Mouse (Mus musculus) MEL (cell line): ENCODE measurements around the gene Cd207. TPM values are rescaled to one million over a fixed set of nuclear protein-coding genes. Genes with fewer than 3 reads are reported as not detected.

Source experiments
- DNase-seq: peaks from one replicate; pipeline ENCODE4 v3.0.0; 2011; ENCODE audit warnings: low read depth, low spot score
- H3K27ac ChIP-seq: 2 replicates; pipeline ENCODE4 v1.5.1; 2012; ENCODE audit warnings: low read depth, mild to moderate bottlenecking, control low read depth, low read length, moderate library complexity; ENCODE audit not compliant: control insufficient read depth
- H3K27me3 ChIP-seq, 2 experiments: fragments of 150-350 bp in 1 of 2; sonication (generic) in 1 of 2; 2 replicates each; pipeline ENCODE4 v1.6.1; 2012; ENCODE audit warnings: low read length in 2 of 2, mild to moderate bottlenecking in 2 of 2, improper control_type of control experiment in 1 of 2, moderate library complexity in 1 of 2; ENCODE audit not compliant: insufficient read depth in 2 of 2, control insufficient read depth in 1 of 2
- H3K36me3 ChIP-seq, 2 experiments: 2 replicates each; pipeline ENCODE4 v1.6.1; 2012 to 2014; ENCODE audit warnings: low read length in 2 of 2, improper control_type of control experiment in 1 of 2, inconsistent platforms in 1 of 2, mild to moderate bottlenecking in 1 of 2; ENCODE audit not compliant: insufficient read depth in 2 of 2, control insufficient read depth in 1 of 2
- H3K4me1 ChIP-seq, 2 experiments: fragments of 150-350 bp in 1 of 2; sonication (generic) in 1 of 2; 2 replicates each; pipeline ENCODE4 v1.6.1; 2012; ENCODE audit warnings: low read length in 2 of 2, improper control_type of control experiment in 1 of 2, mild to moderate bottlenecking in 1 of 2; ENCODE audit not compliant: insufficient read depth in 2 of 2, control insufficient read depth in 1 of 2
- H3K4me3 ChIP-seq, 2 experiments: fragments of 150-350 bp in 1 of 2; sonication (generic) in 1 of 2; 2 replicates each; pipeline ENCODE4 v1.5.1; 2012; ENCODE audit warnings: low read depth in 2 of 2, low read length in 2 of 2, mild to moderate bottlenecking in 2 of 2, moderate library complexity in 2 of 2, control low read depth in 1 of 2, improper control_type of control experiment in 1 of 2; ENCODE audit not compliant: control insufficient read depth in 1 of 2, insufficient read depth in 1 of 2
- H3K79me2 ChIP-seq: 2 replicates; pipeline ENCODE4 v1.6.1; 2012; ENCODE audit warnings: mild to moderate bottlenecking, low read length, moderate library complexity; ENCODE audit not compliant: control insufficient read depth, poor library complexity, insufficient read depth
- H3K9ac ChIP-seq: 2 replicates; pipeline ENCODE4 v1.6.1; 2012; ENCODE audit warnings: low read depth, mild to moderate bottlenecking, control low read depth, low read length, moderate library complexity; ENCODE audit not compliant: control insufficient read depth, poor library complexity, severe bottlenecking
- H3K9me3 ChIP-seq: fragments of 150-350 bp; sonication (generic); replicated peaks from 2 replicates; pipeline ENCODE4 v1.6.1; 2012; ENCODE audit warnings: mild to moderate bottlenecking, low read length, improper control_type of control experiment, moderate library complexity; ENCODE audit not compliant: insufficient read depth
- BHLHE40 ChIP-seq: IDR thresholded peaks from 2 replicates; pipeline ENCODE4 v1.6.1; 2012; ENCODE audit warnings: low read depth, mild to moderate bottlenecking, inconsistent platforms, low read length, improper control_type of control experiment, borderline replicate concordance
- CHD1 ChIP-seq: IDR thresholded peaks from 2 replicates; pipeline ENCODE4 v1.6.1; 2012; ENCODE audit warnings: low read depth, mild to moderate bottlenecking, inconsistent platforms, low read length, improper control_type of control experiment
- CTCF ChIP-seq, 3 experiments: IDR thresholded peaks in 2 of 3; conservative IDR thresholded peaks in 1 of 3; 2 replicates each; pipeline ENCODE4 v1.5.1; 2011 to 2012; ENCODE audit warnings: low read length in 3 of 3, low read depth in 2 of 3, mild to moderate bottlenecking in 2 of 3, improper control_type of control experiment in 1 of 3, inconsistent platforms in 1 of 3, mixed read lengths in 1 of 3, moderate library complexity in 1 of 3; ENCODE audit not compliant: control insufficient read depth in 1 of 3, insufficient read depth in 1 of 3, poor library complexity in 1 of 3, severe bottlenecking in 1 of 3
- ELF1 ChIP-seq: IDR thresholded peaks from 2 replicates; pipeline ENCODE4 v1.6.1; 2014; ENCODE audit warnings: low read depth, mild to moderate bottlenecking, inconsistent platforms, low read length, improper control_type of control experiment, moderate library complexity
- ETS1 ChIP-seq: IDR thresholded peaks from 2 replicates; pipeline ENCODE4 v1.6.1; 2012; ENCODE audit warnings: low read depth, mild to moderate bottlenecking, inconsistent platforms, low read length, improper control_type of control experiment, moderate library complexity
- GABPA ChIP-seq: IDR thresholded peaks from 2 replicates; pipeline ENCODE4 v1.6.1; 2012; ENCODE audit warnings: low read depth, mild to moderate bottlenecking, inconsistent platforms, low read length, improper control_type of control experiment, moderate library complexity
- HCFC1 ChIP-seq: IDR thresholded peaks from 2 replicates; pipeline ENCODE4 v1.6.1; 2012; ENCODE audit warnings: low read depth, mild to moderate bottlenecking, inconsistent platforms, low read length, improper control_type of control experiment, moderate library complexity
- JUND ChIP-seq: IDR thresholded peaks from 2 replicates; pipeline ENCODE4 v1.6.1; 2011; ENCODE audit warnings: low read depth, mild to moderate bottlenecking, improper control_type of control experiment, low read length
- KAT2A ChIP-seq: conservative IDR thresholded peaks from 2 replicates; pipeline ENCODE4 v1.6.1; 2012; ENCODE audit warnings: low read depth, low read length, improper control_type of control experiment, inconsistent platforms
- MAFK ChIP-seq: IDR thresholded peaks from 2 replicates; pipeline ENCODE4 v1.6.1; 2011; ENCODE audit warnings: low read depth, mild to moderate bottlenecking, low read length, improper control_type of control experiment, borderline replicate concordance
- MAZ ChIP-seq: IDR thresholded peaks from 2 replicates; pipeline ENCODE4 v1.6.1; 2012; ENCODE audit warnings: low read depth, mild to moderate bottlenecking, inconsistent platforms, low read length, improper control_type of control experiment
- MYC ChIP-seq: IDR thresholded peaks from 2 replicates; pipeline ENCODE4 v1.6.1; 2011; ENCODE audit warnings: low read depth, mild to moderate bottlenecking, low read length, improper control_type of control experiment, moderate library complexity
- NELFE ChIP-seq: IDR thresholded peaks from 2 replicates; pipeline ENCODE4 v1.6.1; 2011; ENCODE audit warnings: low read depth, low read length, improper control_type of control experiment
- POLR2A ChIP-seq, 2 experiments: IDR thresholded peaks; 2 replicates each; pipeline ENCODE4 v1.6.1; 2011 to 2012; ENCODE audit warnings: low read length in 2 of 2, mild to moderate bottlenecking in 2 of 2, control low read depth in 1 of 2, improper control_type of control experiment in 1 of 2, low read depth in 1 of 2, moderate library complexity in 1 of 2; ENCODE audit not compliant: control insufficient read depth in 1 of 2, insufficient read depth in 1 of 2, poor library complexity in 1 of 2
- POLR2AphosphoS2 ChIP-seq: IDR thresholded peaks from 2 replicates; pipeline ENCODE4 v1.6.1; 2011; ENCODE audit warnings: low read length, improper control_type of control experiment
- POLR2AphosphoS5 ChIP-seq: IDR thresholded peaks from 2 replicates; pipeline ENCODE4 v1.6.1; 2012; ENCODE audit warnings: low read depth, borderline replicate concordance, mild to moderate bottlenecking, inconsistent platforms, low read length, moderate library complexity, mixed read lengths
- SIN3A ChIP-seq: IDR thresholded peaks from 2 replicates; pipeline ENCODE4 v1.6.1; 2012; ENCODE audit warnings: low read length, improper control_type of control experiment, inconsistent platforms
- SMC3 ChIP-seq: IDR thresholded peaks from 2 replicates; pipeline ENCODE4 v1.6.1; 2011; ENCODE audit warnings: low read depth, low read length, improper control_type of control experiment
- TBP ChIP-seq: IDR thresholded peaks from 2 replicates; pipeline ENCODE4 v1.8.0; 2011; ENCODE audit warnings: low read depth, low read length, improper control_type of control experiment
- USF1 ChIP-seq: IDR thresholded peaks from 2 replicates; pipeline ENCODE4 v1.6.1; 2014; ENCODE audit warnings: low read depth, mild to moderate bottlenecking, inconsistent platforms, low read length, improper control_type of control experiment, moderate library complexity
- USF2 ChIP-seq, 2 experiments: IDR thresholded peaks; 2 replicates each; pipeline ENCODE4 v1.6.1; 2011 to 2012; ENCODE audit warnings: improper control_type of control experiment in 2 of 2, low read length in 2 of 2, borderline replicate concordance in 1 of 2, inconsistent platforms in 1 of 2, low read depth in 1 of 2, mild to moderate bottlenecking in 1 of 2; ENCODE audit not compliant: insufficient read depth in 1 of 2
- polyA plus RNA-seq, 2 experiments: library from polyadenylated mRNA; stranded (reverse) in 1 of 2; unstranded in 1 of 2; fragments of >175 nt in 1 of 2; fragments of >200 nt in 1 of 2; gene quantifications; 2 replicates each; pipeline versions ENCODE4 v1.2.1 to v1.2.4; 2012; ENCODE audit warnings: low replicate concordance in 2 of 2, low read depth in 1 of 2; ENCODE audit not compliant: insufficient read length in 2 of 2, insufficient read depth in 1 of 2, missing spikeins in 1 of 2
- total RNA-seq: library from RNA; depleted of rRNA; stranded (reverse); fragments of 300-350 nt; gene quantifications from 2 replicates; pipeline ENCODE4 v1.2.3, GENCODE M21; 2012

Gene Cd207
- total and polyA plus RNA-seq, 3 experiments = not detected

GRCm38 (mm10) chr6:83714221-83715123 is 36.8 kb upstream of the Cd207 start:
- no peak for TF ChIP-seq SMC3
- no peak for TF ChIP-seq SIN3A
- TF ChIP-seq MAFK = no peak
- TF ChIP-seq HCFC1 = no peak
- no peak for TF ChIP-seq TBP
- TF ChIP-seq JUND = no peak
- no peak for TF ChIP-seq CHD1
- no peak for TF ChIP-seq CTCF (IDR thresholded peaks at IDR 0.05 in 2 of 3, conservative IDR thresholded peaks at IDR 0.05 in 1 of 3; ENCODE audit: control insufficient read depth in 1 of 3, insufficient read depth in 1 of 3, low read depth in 2 of 3, low read length in 3 of 3, poor library complexity in 1 of 3, severe bottlenecking in 1 of 3)
- TF ChIP-seq ELF1 = no peak
- no peak for TF ChIP-seq GABPA
- no peak for TF ChIP-seq POLR2AphosphoS2
- no peak for TF ChIP-seq MAZ
- no peak for TF ChIP-seq USF2 (IDR thresholded peaks at IDR 0.05; ENCODE audit: borderline replicate concordance in 1 of 2, insufficient read depth in 1 of 2, low read depth in 1 of 2, low read length in 2 of 2)
- no peak for TF ChIP-seq POLR2A (IDR thresholded peaks at IDR 0.05; ENCODE audit: control insufficient read depth in 1 of 2, insufficient read depth in 1 of 2, low read depth in 1 of 2, low read length in 2 of 2, poor library complexity in 1 of 2)
- TF ChIP-seq ETS1 = no peak
- TF ChIP-seq MYC = no peak
- TF ChIP-seq NELFE = no peak
- DNase-seq = no peak
- Histone ChIP-seq H3K9ac (no peak overlapping the region), H3K9me3 (no peaks in the 10 kb centered on the region), H3K79me2 (no peaks in the 10 kb centered on the region; the same call in 1 of the 2 replicates), H3K4me1 (no peaks in the 10 kb centered on the region; a peak in 1 of 4 replicates), H3K27ac (no peak overlapping the region), H3K27me3 (no peaks in the 10 kb centered on the region; a peak in 2 of 4 replicates), H3K4me3 (no peak overlapping the region), H3K36me3 (no peaks in the 10 kb centered on the region)

DNA sequence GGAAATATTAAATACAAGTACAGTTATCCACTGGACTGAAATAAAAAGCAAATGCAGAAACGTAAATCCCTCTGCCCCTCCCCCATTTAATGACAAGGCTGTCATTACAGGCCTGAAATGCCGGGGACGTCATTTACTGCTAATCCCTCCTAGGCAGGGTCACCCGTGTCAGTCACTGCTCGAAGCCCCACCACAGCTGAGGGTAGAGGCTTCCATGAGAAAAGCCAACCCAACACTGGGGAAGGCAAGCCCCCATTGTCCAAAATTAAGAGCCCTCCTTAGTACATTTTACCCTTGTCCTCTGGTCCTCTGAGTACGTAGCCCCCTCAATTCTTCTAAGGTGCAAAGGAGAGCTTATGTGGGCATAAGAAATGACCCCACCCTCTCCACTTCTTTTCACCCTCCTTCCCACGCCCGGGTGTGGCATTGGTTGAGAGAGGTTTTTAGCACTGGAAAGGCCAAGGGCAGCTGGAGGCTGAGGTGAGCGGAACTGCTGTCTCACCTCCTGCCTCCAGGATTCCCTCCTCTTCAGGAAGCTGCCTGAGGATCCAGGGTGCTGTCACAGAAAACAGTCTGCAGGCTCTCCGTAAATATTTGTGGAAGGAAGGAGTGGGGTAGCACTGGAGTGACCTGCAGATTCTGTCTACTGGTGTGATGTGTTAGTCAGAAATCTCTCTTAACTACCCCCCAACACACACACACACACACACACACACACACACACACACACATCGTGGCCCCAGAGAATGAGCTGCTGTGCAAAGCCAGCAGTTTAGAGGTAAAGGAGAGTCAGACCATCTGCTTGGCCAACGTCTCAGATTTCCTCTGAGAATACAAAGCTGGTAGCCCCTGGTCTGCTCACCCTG is 35.8 kb upstream of the Cd207 start:
- H3K27ac ChIP-seq = no peak overlapping the region
- no peaks in the 10 kb centered on the region; a peak in 2 of 4 replicates for H3K27me3 ChIP-seq
- no peak for DNase-seq
- H3K79me2 ChIP-seq = no peaks in the 10 kb centered on the region; the same call in 1 of the 2 replicates
- TF ChIP-seq BHLHE40 (no peak), KAT2A (no peak), JUND (no peak), SIN3A (no peak), POLR2AphosphoS5 (no peak), USF1 (no peak), ELF1 (no peak), TBP (no peak), USF2 (IDR thresholded peaks at IDR 0.05; ENCODE audit: borderline replicate concordance in 1 of 2, insufficient read depth in 1 of 2, low read depth in 1 of 2, low read length in 2 of 2) (no peak), NELFE (no peak)
- H3K36me3 ChIP-seq = no peaks in the 10 kb centered on the region
- H3K9ac ChIP-seq = no peak overlapping the region
- no peaks in the 10 kb centered on the region for H3K9me3 ChIP-seq
- H3K4me3 ChIP-seq = no peak overlapping the region
- H3K4me1 ChIP-seq = no peaks in the 10 kb centered on the region; a peak in 1 of 4 replicates
